Mouse (Mus musculus) G1E (cell line): ENCODE results near the gene Ric8b. TPM values are rescaled to one million over a fixed set of nuclear protein-coding genes. Genes with fewer than 3 reads are reported as not detected.

Experiments
- ATAC-seq: 2 replicates; pipeline ENCODE4 v1.8.0; 2016; ENCODE audit warnings: mild to moderate bottlenecking; ENCODE audit not compliant: insufficient number of reproducible peaks, poor library complexity, low FRiP score, severe bottlenecking; ENCODE audit errors: extremely low read depth
- DNase-seq: peaks from one replicate; pipeline ENCODE4 v3.0.0; 2012; ENCODE audit warnings: low spot score
- H3K27me3 ChIP-seq: 2 replicates; pipeline ENCODE4 v1.6.1; 2012; ENCODE audit warnings: mild to moderate bottlenecking, low read length, inconsistent platforms; ENCODE audit not compliant: insufficient read depth
- H3K36me3 ChIP-seq: replicated peaks from 2 replicates; pipeline ENCODE3; 2012; ENCODE audit warnings: mild to moderate bottlenecking, inconsistent platforms
- H3K4me1 ChIP-seq: 2 replicates; pipeline ENCODE4 v1.6.1; 2012; ENCODE audit warnings: low read depth, low read length, inconsistent platforms, mixed read lengths; ENCODE audit not compliant: insufficient read depth
- H3K4me3 ChIP-seq: 2 replicates; pipeline ENCODE4 v1.5.1; 2012; ENCODE audit warnings: low read depth, mild to moderate bottlenecking, inconsistent platforms, low read length, moderate library complexity, mixed read lengths
- H3K9me3 ChIP-seq: replicated peaks from 2 replicates; pipeline ENCODE4 v1.6.1; 2012; ENCODE audit warnings: inconsistent platforms
- CTCF ChIP-seq: IDR thresholded peaks from 2 replicates; pipeline ENCODE4 v1.5.1; 2012; ENCODE audit warnings: low read depth, low read length, inconsistent platforms, mixed read lengths
- GATA1 ChIP-seq: IDR thresholded peaks from 2 replicates; pipeline ENCODE4 v1.6.1; 2012; ENCODE audit warnings: borderline replicate concordance, low read length, inconsistent platforms, mixed read lengths
- GATA2 ChIP-seq: IDR thresholded peaks from 2 replicates; pipeline ENCODE4 v1.6.1; 2012; ENCODE audit warnings: low read depth, low read length, inconsistent platforms, borderline replicate concordance
- POLR2AphosphoS5 ChIP-seq: IDR thresholded peaks from 2 replicates; pipeline ENCODE4 v1.6.1; 2012; ENCODE audit warnings: low read depth, low read length, inconsistent platforms; ENCODE audit not compliant: insufficient replicate concordance
- TAL1 ChIP-seq: conservative IDR thresholded peaks from 2 replicates; pipeline ENCODE4 v1.6.1; 2012; ENCODE audit warnings: low read depth, low read length, inconsistent platforms, mixed read lengths
- polyA plus RNA-seq: library from polyadenylated mRNA; stranded (reverse); fragments of >175 nt; gene quantifications from 2 replicates; pipeline ENCODE4 v1.2.3, GENCODE M21; 2012
- total RNA-seq, 2 experiments: library from RNA; stranded (forward) in 1 of 2; stranded (reverse) in 1 of 2; fragments of 200-1000 nt in 1 of 2; fragments of >200 nt in 1 of 2; fragmentation: Nextera tagmentation in 1 of 2; gene quantifications; 2 replicates each; pipeline ENCODE4 v1.2.3; 2014 to 2017

The Ric8b gene
- total and polyA plus RNA-seq, 3 experiments = 2.0 to 16.2 (median 15.2) TPM

- Histone ChIP-seq H3K4me1 (peaks cover 7% of the 10 kb centered on the region), H3K4me3 (no peak overlapping the region), H3K27me3 (no peaks in the 10 kb centered on the region), H3K9me3 (no peaks in the 10 kb centered on the region), H3K36me3 (peaks cover 66% of the 10 kb centered on the region)
- DNase-seq (no peak), ATAC-seq (no peak)
- no peak for TF ChIP-seq TAL1
Observed at GRCm38 (mm10) chr10:85006573-85007310, 89.3 kb downstream of the Ric8b start.

GRCm38 (mm10) chr10:85007861-85008840, 90.7 kb downstream of the Ric8b start:
- H3K4me3 ChIP-seq = no peak overlapping the region
- peaks cover 70% of the 10 kb centered on the region for H3K36me3 ChIP-seq
- H3K4me1 ChIP-seq = peaks cover 7% of the 10 kb centered on the region
- no peaks in the 10 kb centered on the region for H3K27me3 ChIP-seq
- no peaks in the 10 kb centered on the region for H3K9me3 ChIP-seq
- DNase-seq (no peak), ATAC-seq (no peak)
- TF ChIP-seq TAL1 (no peak), POLR2AphosphoS5 (no peak), GATA1 (no peak), GATA2 (no peak), CTCF (no peak)

DNA sequence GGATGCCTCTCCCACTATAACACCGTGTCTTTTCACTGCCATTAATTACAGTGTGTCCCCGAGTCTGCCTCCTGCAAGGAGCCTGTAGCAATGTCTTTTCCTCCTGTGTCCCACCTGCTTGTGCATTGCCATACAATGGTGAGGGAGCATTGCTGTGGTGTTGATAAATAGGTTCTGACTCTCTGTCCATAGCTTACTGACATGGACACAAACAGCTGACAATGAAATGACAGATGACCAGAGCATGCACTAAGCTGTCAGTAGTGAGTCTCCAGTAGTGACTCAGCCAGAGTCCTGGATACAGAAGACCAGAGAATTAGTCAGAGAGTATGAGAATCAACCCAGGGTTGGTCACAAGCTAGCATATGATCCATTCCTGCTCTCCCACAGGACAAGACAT, 93.7 kb downstream of the Ric8b start:
- Histone ChIP-seq H3K36me3 (peaks cover 71% of the 10 kb centered on the region), H3K4me1 (peaks cover 7% of the 10 kb centered on the region), H3K27me3 (no peaks in the 10 kb centered on the region), H3K9me3 (no peaks in the 10 kb centered on the region), H3K4me3 (no peak overlapping the region)
- DNase-seq (no peak), ATAC-seq (no peak)
- no peak for TF ChIP-seq GATA1

- H3K27me3 ChIP-seq = no peaks in the 10 kb centered on the region
- H3K4me3 ChIP-seq = no peak overlapping the region
- DNase-seq (peak; percentile 17), ATAC-seq (peak; percentile 46)
- TF ChIP-seq GATA2 (no peak), CTCF (peak; percentile 69)
- no peaks in the 10 kb centered on the region for H3K9me3 ChIP-seq
- H3K36me3 ChIP-seq = peaks cover 80% of the 10 kb centered on the region
- H3K4me1 ChIP-seq = peaks cover 7% of the 10 kb centered on the region
Observed at GRCm38 (mm10) chr10:85013464-85013863, 96.0 kb downstream of the Ric8b start.

DNA sequence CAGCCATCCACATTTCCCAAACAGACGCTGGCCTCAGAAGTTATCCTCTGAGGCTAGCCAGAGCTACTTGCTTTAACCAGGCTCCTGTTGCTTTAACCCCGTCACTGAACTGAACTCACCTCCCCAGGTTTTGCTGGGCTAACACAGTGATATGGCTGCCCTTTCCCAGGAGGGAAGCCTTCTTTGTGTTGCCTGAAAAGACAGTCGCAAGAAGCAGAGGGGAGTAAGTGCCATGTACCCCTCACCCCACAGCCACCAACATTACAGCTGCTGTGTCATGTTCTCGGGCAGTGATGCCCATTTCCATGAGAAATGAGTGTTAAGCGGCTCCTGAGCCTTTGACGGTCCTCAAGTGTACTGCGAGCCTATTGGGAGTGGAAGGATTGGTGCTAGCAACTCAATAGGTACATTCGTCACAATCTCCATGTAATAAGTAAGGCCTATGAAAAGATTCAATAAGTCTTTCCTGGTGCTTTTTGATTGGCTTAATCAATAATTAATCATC, 96.6 kb downstream of the Ric8b start:
- Histone ChIP-seq H3K36me3 (peaks cover 81% of the 10 kb centered on the region), H3K9me3 (no peaks in the 10 kb centered on the region), H3K4me1 (peaks cover 4% of the 10 kb centered on the region; the same call in 1 of the 2 replicates), H3K4me3 (no peak overlapping the region), H3K27me3 (no peaks in the 10 kb centered on the region)
- DNase-seq = no peak
- no peak for ATAC-seq
- no peak for TF ChIP-seq TAL1
- no peak for TF ChIP-seq POLR2AphosphoS5
- no peak for TF ChIP-seq GATA1
- TF ChIP-seq GATA2 = no peak
- no peak for TF ChIP-seq CTCF

DNA sequence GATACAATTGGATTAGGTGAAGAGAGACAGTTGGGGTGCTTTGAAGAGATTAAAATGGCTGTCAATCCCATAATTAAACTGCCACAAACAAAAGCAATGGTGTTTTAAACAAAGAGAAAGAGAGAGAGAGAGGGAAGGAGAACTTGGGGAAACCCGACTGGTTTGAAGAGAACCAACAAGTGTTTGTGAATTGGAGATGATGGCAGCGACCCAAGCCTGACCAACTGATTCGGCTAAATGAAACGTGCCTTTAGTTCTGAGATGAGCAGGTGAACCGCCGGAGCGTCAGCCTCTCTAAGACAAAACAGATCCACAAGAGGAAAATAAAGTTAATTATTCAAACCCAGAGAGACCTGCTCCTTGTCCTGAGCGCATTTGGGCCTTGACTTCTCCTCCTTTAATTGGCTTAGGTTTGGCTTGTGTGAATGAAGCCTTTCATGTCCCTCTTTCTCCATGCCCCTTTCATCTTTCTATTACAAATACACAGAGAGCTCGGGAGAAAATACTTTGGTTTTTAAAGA, 97.1 kb downstream of the Ric8b start:
- H3K36me3 ChIP-seq = peaks cover 86% of the 10 kb centered on the region
- TF ChIP-seq GATA1 (no peak), TAL1 (no peak), CTCF (no peak), POLR2AphosphoS5 (no peak), GATA2 (no peak)
- no peak for ATAC-seq

More for the DNA sequence above, 97.1 kb downstream of the Ric8b start:
- Histone ChIP-seq H3K4me3 (no peak overlapping the region), H3K27me3 (no peaks in the 10 kb centered on the region), H3K4me1 (no peaks in the 10 kb centered on the region), H3K9me3 (no peaks in the 10 kb centered on the region)
- DNase-seq = no peak
